Mouse (Mus musculus): ENCODE measurements around the gene Akap13. TPM values are rescaled to one million over a fixed set of nuclear protein-coding genes. Genes with fewer than 3 reads are reported as not detected.
"Not testable (repeated sequence)": the region's sequence is repeated elsewhere in the genome, so short reads cannot be mapped to it uniquely, and the experiment has no call there.

Akap13 gene
- polyA plus RNA-seq, 1 experiment from 2014 or later = 17.1 TPM

- no peaks in the 10 kb centered on the region for H3K9me3 ChIP-seq
- peaks cover 5% of the 10 kb centered on the region; the same call in 1 of the 2 replicates for H3K36me3 ChIP-seq
- H3K4me3 ChIP-seq (replicated peaks) = no peak overlapping the region
- H3K27ac ChIP-seq = no peak overlapping the region
- no peaks in the 10 kb centered on the region for H3K27me3 ChIP-seq
- H3K4me2 ChIP-seq (replicated peaks) = no peak overlapping the region
- ATAC-seq = no peak
- H3K4me1 ChIP-seq (replicated peaks) = no peaks in the 10 kb centered on the region
- no peak overlapping the region for H3K9ac ChIP-seq (replicated peaks)
- WGBS = 96% methylated on average over 2 of the region's 2 CpGs
Observed at GRCm38 (mm10) chr7:75778053-75778452, 322.7 kb downstream of the Akap13 start.

- whole genome bisulfite sequencing = 38% methylated on average over 2 of the region's 5 CpGs
- H3K4me1 ChIP-seq (replicated peaks) = no peaks in the 10 kb centered on the region
- ATAC-seq = no peak
- H3K4me3 ChIP-seq (replicated peaks) = no peak overlapping the region
- H3K27ac ChIP-seq = no peak overlapping the region
- H3K9ac ChIP-seq (replicated peaks) = no peak overlapping the region
- no peaks in the 10 kb centered on the region for H3K9me3 ChIP-seq
- H3K27me3 ChIP-seq = no peaks in the 10 kb centered on the region
- H3K36me3 ChIP-seq = peaks cover 2% of the 10 kb centered on the region; the same call in 1 of the 2 replicates
- peak overlapping the region; percentile 65; the same call in 1 of the 2 replicates for H3K4me2 ChIP-seq (replicated peaks)
Observed at GRCm38 (mm10) chr7:75780812-75781211, 325.5 kb downstream of the Akap13 start.

GRCm38 (mm10) chr7:75781298-75781947 is 326.1 kb downstream of the Akap13 start:
- ATAC-seq = no peak; the same call in 1 of the 2 replicates
- peak overlapping the region; percentile 65 for H3K4me2 ChIP-seq (replicated peaks)
- H3K27ac ChIP-seq = no peak overlapping the region
- H3K4me1 ChIP-seq (replicated peaks) = no peaks in the 10 kb centered on the region
- 6% methylated on average over 13 of the region's 13 CpGs for WGBS
- H3K9ac ChIP-seq (replicated peaks) = peak overlapping the region; percentile 53; the same call in 1 of the 2 replicates
- no peaks in the 10 kb centered on the region; the same call in 1 of the 2 replicates for H3K36me3 ChIP-seq
- H3K27me3 ChIP-seq = no peaks in the 10 kb centered on the region
- H3K9me3 ChIP-seq = no peaks in the 10 kb centered on the region
- peak overlapping the region; percentile 45 for H3K4me3 ChIP-seq (replicated peaks)

DNA sequence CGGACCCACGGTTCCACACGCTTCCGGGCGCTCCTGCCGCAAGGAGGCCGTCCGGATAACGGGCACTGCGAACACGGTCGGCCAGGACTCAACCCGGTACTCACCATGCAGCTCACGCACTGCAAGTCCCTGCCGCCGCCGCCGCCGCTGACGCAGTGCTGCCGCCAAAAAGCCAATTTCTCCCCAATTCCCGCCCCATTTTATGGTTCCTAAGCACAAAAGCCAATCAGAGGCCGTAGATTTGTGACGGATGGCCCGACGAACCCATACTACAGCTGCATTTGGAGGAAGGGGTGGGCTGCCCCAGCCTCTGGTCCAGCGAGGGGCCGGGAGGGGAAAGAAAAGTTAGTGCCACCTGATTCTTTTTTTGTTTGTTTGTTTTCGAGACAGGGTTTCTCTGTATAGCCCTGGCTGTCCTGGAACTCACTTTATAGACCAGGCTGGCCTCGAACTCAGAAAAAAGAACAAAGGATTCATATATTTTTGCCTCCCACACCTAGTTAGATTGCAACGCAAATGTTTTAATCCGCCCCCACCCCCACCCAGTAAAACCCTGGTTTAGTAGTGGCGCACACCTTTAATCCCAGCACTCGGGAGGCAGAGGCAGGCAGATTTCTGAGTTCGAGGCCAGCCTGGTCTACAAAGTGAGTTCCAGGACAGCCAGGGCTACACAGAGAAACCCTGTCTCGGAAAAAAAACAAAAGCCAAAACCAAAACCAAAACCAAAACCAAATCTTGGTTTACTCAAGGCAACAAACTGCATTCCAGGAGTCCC is 326.8 kb downstream of the Akap13 start:
- H3K9me3 ChIP-seq = no peaks in the 10 kb centered on the region
- peak overlapping the region; percentile 65 for H3K4me2 ChIP-seq (replicated peaks)
- peak; percentile 97 for ATAC-seq
- peak overlapping the region; percentile 53; the same call in 1 of the 2 replicates for H3K9ac ChIP-seq (replicated peaks)
- 13% methylated on average over 36 of the region's 36 CpGs for WGBS
- H3K36me3 ChIP-seq = no peaks in the 10 kb centered on the region
- no peaks in the 10 kb centered on the region for H3K4me1 ChIP-seq (replicated peaks)
- peak overlapping the region; percentile 45 for H3K4me3 ChIP-seq (replicated peaks)
- no peak overlapping the region for H3K27ac ChIP-seq
- H3K27me3 ChIP-seq = no peaks in the 10 kb centered on the region

DNA sequence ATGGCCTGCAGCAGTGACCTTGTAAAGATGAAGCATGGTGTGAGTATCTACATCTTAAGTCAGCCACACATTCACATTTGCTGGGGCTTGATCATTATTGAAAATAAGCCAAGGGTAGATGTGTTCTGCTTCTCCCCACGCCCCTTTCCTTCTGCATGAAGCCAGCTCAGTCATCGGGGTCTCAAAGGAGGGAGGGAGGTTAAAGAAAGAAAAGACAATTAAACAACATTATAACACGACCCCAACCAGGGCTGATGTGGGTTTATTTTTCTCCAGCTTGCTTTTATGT is 327.3 kb downstream of the Akap13 start:
- Histone ChIP-seq H3K9ac (replicated peaks) (no peak overlapping the region), H3K36me3 (no peaks in the 10 kb centered on the region), H3K27me3 (no peaks in the 10 kb centered on the region), H3K4me1 (replicated peaks) (no peaks in the 10 kb centered on the region), H3K9me3 (no peaks in the 10 kb centered on the region), H3K27ac (no peak overlapping the region), H3K4me2 (replicated peaks) (peak overlapping the region; percentile 65; the same call in 1 of the 2 replicates), H3K4me3 (replicated peaks) (no peak overlapping the region)
- WGBS = 96% methylated on average over 3 of the region's 3 CpGs
- ATAC-seq = no peak

GRCm38 (mm10) chr7:75785388-75786328 is 330.3 kb downstream of the Akap13 start:
- Histone ChIP-seq H3K4me2 (replicated peaks) (no peak overlapping the region), H3K4me3 (replicated peaks) (no peak overlapping the region), H3K9me3 (no peaks in the 10 kb centered on the region), H3K27me3 (no peaks in the 10 kb centered on the region), H3K9ac (replicated peaks) (no peak overlapping the region), H3K36me3 (no peaks in the 10 kb centered on the region), H3K27ac (no peak overlapping the region), H3K4me1 (replicated peaks) (no peaks in the 10 kb centered on the region)
- 92% methylated on average over 14 of the region's 14 CpGs for WGBS
- no peak for ATAC-seq

DNA sequence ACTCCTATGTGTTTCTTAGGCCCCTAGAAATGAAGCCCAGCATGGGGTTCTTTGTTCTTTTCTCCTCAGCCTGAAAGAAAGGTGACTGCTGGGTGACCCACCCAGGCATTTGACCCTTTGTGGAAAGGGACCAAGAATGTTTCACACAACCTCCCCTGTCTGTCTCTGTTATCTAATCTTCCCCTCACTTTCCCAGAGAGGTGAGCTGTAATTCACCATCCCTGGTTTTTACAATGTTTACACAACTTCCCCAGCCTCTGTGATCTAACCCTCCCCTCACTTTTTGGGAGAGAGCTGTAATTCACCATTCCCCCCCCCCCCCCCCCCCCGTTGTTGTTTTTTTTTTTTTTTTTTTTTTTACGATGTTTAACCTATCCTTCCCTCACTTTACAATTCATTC is 331.5 kb downstream of the Akap13 start:
- H3K27me3 ChIP-seq = no peaks in the 10 kb centered on the region
- no peak for ATAC-seq
- no peak overlapping the region for H3K4me2 ChIP-seq (replicated peaks)
- H3K36me3 ChIP-seq = no peaks in the 10 kb centered on the region
- WGBS = 79% methylated on average over 1 of the region's 2 CpGs
- no peaks in the 10 kb centered on the region for H3K9me3 ChIP-seq
- H3K4me1 ChIP-seq (replicated peaks) = no peaks in the 10 kb centered on the region
- no peak overlapping the region for H3K4me3 ChIP-seq (replicated peaks)
- H3K9ac ChIP-seq (replicated peaks) = no peak overlapping the region
- no peak overlapping the region for H3K27ac ChIP-seq

- ATAC-seq = no peak
- H3K4me1 ChIP-seq (replicated peaks) = no peaks in the 10 kb centered on the region
- H3K4me3 ChIP-seq (replicated peaks) = no peak overlapping the region
- 80% methylated on average over 3 of the region's 3 CpGs for WGBS
- H3K36me3 ChIP-seq = no peaks in the 10 kb centered on the region
- no peak overlapping the region for H3K4me2 ChIP-seq (replicated peaks)
- no peaks in the 10 kb centered on the region for H3K9me3 ChIP-seq
- no peak overlapping the region for H3K27ac ChIP-seq
- H3K27me3 ChIP-seq = no peaks in the 10 kb centered on the region
- no peak overlapping the region for H3K9ac ChIP-seq (replicated peaks)
Observed at GRCm38 (mm10) chr7:75787371-75787770, 332.0 kb downstream of the Akap13 start.

- H3K9ac ChIP-seq (replicated peaks); H3K27me3 ChIP-seq; H3K4me2 ChIP-seq (replicated peaks); H3K4me1 ChIP-seq (replicated peaks); H3K4me3 ChIP-seq (replicated peaks); H3K9me3 ChIP-seq; H3K36me3 ChIP-seq; ATAC-seq; H3K27ac ChIP-seq: not testable (repeated sequence)
- WGBS = 84% methylated on average over 4 of the region's 7 CpGs
Observed at GRCm38 (mm10) chr7:75788069-75788800, 332.9 kb downstream of the Akap13 start.

- not testable (repeated sequence) for H3K9ac ChIP-seq (replicated peaks); H3K27ac ChIP-seq; H3K4me3 ChIP-seq (replicated peaks)
Observed at GRCm38 (mm10) chr7:75788801-75789135, 333.4 kb downstream of the Akap13 start.

GRCm38 (mm10) chr7:75789746-75790145 is 334.4 kb downstream of the Akap13 start:
- H3K27ac ChIP-seq = no peak overlapping the region
- no peaks in the 10 kb centered on the region for H3K36me3 ChIP-seq
- H3K4me2 ChIP-seq (replicated peaks) = no peak overlapping the region
- no peaks in the 10 kb centered on the region for H3K4me1 ChIP-seq (replicated peaks)
- no peak overlapping the region for H3K4me3 ChIP-seq (replicated peaks)
- no peak for ATAC-seq
- WGBS = 96% methylated on average over 6 of the region's 6 CpGs
- no peaks in the 10 kb centered on the region for H3K27me3 ChIP-seq
- no peaks in the 10 kb centered on the region for H3K9me3 ChIP-seq
- no peak overlapping the region for H3K9ac ChIP-seq (replicated peaks)

More at GRCm38 (mm10) chr7:75788801-75789135, 333.4 kb downstream of the Akap13 start:
- H3K36me3 ChIP-seq; H3K9me3 ChIP-seq; H3K4me1 ChIP-seq (replicated peaks); ATAC-seq; H3K27me3 ChIP-seq; H3K4me2 ChIP-seq (replicated peaks): not testable (repeated sequence)
- whole genome bisulfite sequencing = 91% methylated on average over 3 of the region's 3 CpGs
